Mouse (Mus musculus): ENCODE measurements around the gene Slc51b. TPM values are rescaled to one million over a fixed set of nuclear protein-coding genes. Genes with fewer than 3 reads are reported as not detected.

Slc51b gene
- total and polyA plus RNA-seq, 3 experiments: not detected

DNA sequence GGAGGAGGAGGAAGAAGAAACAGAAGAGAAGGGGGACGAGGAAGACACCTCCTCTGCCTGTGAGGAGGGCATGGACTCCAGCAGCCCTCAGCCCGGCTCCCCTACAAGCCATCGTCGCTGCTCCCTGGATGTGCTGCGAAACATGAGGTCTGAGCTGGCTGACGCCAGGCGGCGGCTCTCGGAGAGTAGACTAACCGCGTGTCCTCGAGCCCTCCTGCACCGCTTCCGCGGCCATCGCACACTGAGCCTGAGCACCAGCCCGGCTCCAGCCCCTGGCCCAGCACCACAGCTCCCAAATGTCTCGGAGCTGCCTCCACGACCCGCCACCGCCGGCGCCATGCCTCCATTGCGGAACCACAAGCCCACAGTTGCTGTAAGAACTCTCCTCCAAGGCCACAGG, 51.0 kb downstream of the Slc51b start:
- Histone ChIP-seq H3K4me2 (ENCODE audit: insufficient read depth, low read depth, poor library complexity, severe bottlenecking) (no peak overlapping the region), H3K27ac (ENCODE audit: insufficient read depth, low read depth) (no peak overlapping the region), H3K79me2 (replicated peaks; ENCODE audit: control insufficient read depth, extremely low read depth, insufficient read depth, poor library complexity, severe bottlenecking) (no peaks in the 10 kb centered on the region), H3K36me3 (replicated peaks in 1 of 2; ENCODE audit: control insufficient read depth in 1 of 2, insufficient read depth in 1 of 2, low read length in 1 of 2) (peaks cover 0 to 19% of the 10 kb centered on the region in 2 experiments), H3K9ac (ENCODE audit: insufficient read depth, low read depth) (no peak overlapping the region), H3K4me1 (ENCODE audit: control insufficient read depth in 1 of 2, insufficient read depth in 2 of 2) (no peaks in the 10 kb centered on the region), H3K27me3 (replicated peaks) (no peaks in the 10 kb centered on the region), H3K4me3 (replicated peaks in 1 of 3; ENCODE audit: low read depth in 2 of 3, low read length in 2 of 3, poor library complexity in 1 of 3) (no peak overlapping the region), H3K9me3 (replicated peaks; ENCODE audit: low read length) (no peaks in the 10 kb centered on the region)
- DNase-seq (ENCODE audit: extremely low read depth): no peak
- in situ Hi-C loops (cut with MboI; ENCODE audit: low pct_ligation_motif_present, low pct_unique_long_range_greater_than_20kb, low sequenced_read_pairs) (no loop called here), dilution Hi-C loops (cut with MboI; ENCODE audit: extremely low pct_ligation_motif_present, extremely low pct_unique_long_range_greater_than_20kb, low sequenced_read_pairs) (no loop called here)
- TF ChIP-seq USF1 (IDR thresholded peaks at IDR 0.05; ENCODE audit: low read depth, low read length) (no peak), UBTF (IDR thresholded peaks at IDR 0.05; ENCODE audit: low read depth, low read length) (no peak), ZC3H11A (IDR thresholded peaks at IDR 0.05; ENCODE audit: low read depth, low read length) (no peak), GABPA (IDR thresholded peaks at IDR 0.05; ENCODE audit: insufficient replicate concordance, low read depth, low read length) (no peak), USF2 (conservative IDR thresholded peaks at IDR 0.05; ENCODE audit: low read depth, low read length) (no peak), SMC3 (IDR thresholded peaks at IDR 0.05; ENCODE audit: low read depth, low read length) (no peak), MXI1 (IDR thresholded peaks at IDR 0.05; ENCODE audit: low read depth, low read length) (no peak), TCF12 (IDR thresholded peaks at IDR 0.05; ENCODE audit: low read depth, low read length) (no peak)

DNA sequence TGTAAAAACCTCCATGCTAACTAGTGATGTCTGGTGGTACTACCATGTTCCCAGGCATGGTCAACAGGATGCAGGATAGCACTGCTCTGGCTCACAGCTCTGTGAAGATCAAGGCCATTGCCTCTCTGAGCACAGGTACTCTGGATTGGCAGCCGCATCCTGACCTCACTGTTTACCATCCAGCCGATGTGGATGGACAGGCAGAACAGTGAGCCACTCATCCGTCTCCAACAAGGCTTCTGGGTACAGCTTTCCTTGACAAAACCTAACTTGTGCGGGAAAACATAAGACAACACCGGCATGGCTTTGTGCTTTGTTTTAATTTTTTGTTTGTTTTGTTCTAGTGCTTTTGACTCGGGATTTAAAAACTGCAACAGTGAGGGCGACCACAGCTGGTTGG, 57.0 kb downstream of the Slc51b start:
- in situ Hi-C loops (cut with MboI; ENCODE audit: low pct_ligation_motif_present, low pct_unique_long_range_greater_than_20kb, low sequenced_read_pairs): no loop called here
- TF ChIP-seq NRF1 (IDR thresholded peaks at IDR 0.05; ENCODE audit: low read depth, low read length) (no peak), MAZ (IDR thresholded peaks at IDR 0.05; ENCODE audit: low read depth, low read length) (no peak), CHD2 (IDR thresholded peaks at IDR 0.05; ENCODE audit: low read length) (no peak), TCF12 (IDR thresholded peaks at IDR 0.05; ENCODE audit: low read depth, low read length) (no peak), ZMIZ1 (IDR thresholded peaks at IDR 0.05; ENCODE audit: low read depth, low read length) (no peak), NELFE (IDR thresholded peaks at IDR 0.05; ENCODE audit: low read depth, low read length) (no peak), MAFK (IDR thresholded peaks at IDR 0.05; ENCODE audit: insufficient replicate concordance, low read length) (no peak), PAX5 (IDR thresholded peaks at IDR 0.05; ENCODE audit: low read length) (no peak), ZNF384 (IDR thresholded peaks at IDR 0.05; ENCODE audit: low read depth, low read length) (no peak), POLR2AphosphoS2 (IDR thresholded peaks at IDR 0.05; ENCODE audit: low read depth, low read length) (no peak), UBTF (IDR thresholded peaks at IDR 0.05; ENCODE audit: low read depth, low read length) (no peak), JUND (conservative IDR thresholded peaks at IDR 0.05; ENCODE audit: low read depth, low read length) (no peak), HCFC1 (IDR thresholded peaks at IDR 0.05; ENCODE audit: low read depth, low read length) (no peak), MXI1 (IDR thresholded peaks at IDR 0.05; ENCODE audit: low read depth, low read length) (no peak), MYC (IDR thresholded peaks at IDR 0.05; ENCODE audit: low read depth, low read length) (no peak), MAX (IDR thresholded peaks at IDR 0.05; ENCODE audit: low read length) (no peak), POLR2A (IDR thresholded peaks at IDR 0.05; ENCODE audit: low read depth, low read length) (no peak), TBP (conservative IDR thresholded peaks at IDR 0.05; ENCODE audit: low read depth, low read length) (no peak), ZC3H11A (IDR thresholded peaks at IDR 0.05; ENCODE audit: low read depth, low read length) (no peak)
- H3K4me1 ChIP-seq (ENCODE audit: control insufficient read depth in 1 of 2, insufficient read depth in 2 of 2): no peaks in the 10 kb centered on the region
- no peaks in the 10 kb centered on the region for H3K79me2 ChIP-seq (replicated peaks; ENCODE audit: control insufficient read depth, extremely low read depth, insufficient read depth, poor library complexity, severe bottlenecking)
- H3K9ac ChIP-seq (ENCODE audit: insufficient read depth, low read depth): no peak overlapping the region
- no peak overlapping the region for H3K4me3 ChIP-seq (replicated peaks in 1 of 3; ENCODE audit: low read depth in 2 of 3, low read length in 2 of 3, poor library complexity in 1 of 3)
- H3K36me3 ChIP-seq (replicated peaks in 1 of 2; ENCODE audit: control insufficient read depth in 1 of 2, insufficient read depth in 1 of 2, low read length in 1 of 2): peaks cover 11 to 49% of the 10 kb centered on the region in 2 experiments
- no peak overlapping the region for H3K4me2 ChIP-seq (ENCODE audit: insufficient read depth, low read depth, poor library complexity, severe bottlenecking)
- H3K9me3 ChIP-seq (replicated peaks; ENCODE audit: low read length): no peaks in the 10 kb centered on the region
- DNase-seq (ENCODE audit: extremely low read depth): no peak
- dilution Hi-C loops (cut with MboI; ENCODE audit: extremely low pct_ligation_motif_present, extremely low pct_unique_long_range_greater_than_20kb, low sequenced_read_pairs): no loop called here
- H3K27ac ChIP-seq (ENCODE audit: insufficient read depth, low read depth): no peak overlapping the region
- no peaks in the 10 kb centered on the region for H3K27me3 ChIP-seq (replicated peaks)
